ENCODE assay signal across 8 mouse cellular contexts in the genomic region with DNA sequence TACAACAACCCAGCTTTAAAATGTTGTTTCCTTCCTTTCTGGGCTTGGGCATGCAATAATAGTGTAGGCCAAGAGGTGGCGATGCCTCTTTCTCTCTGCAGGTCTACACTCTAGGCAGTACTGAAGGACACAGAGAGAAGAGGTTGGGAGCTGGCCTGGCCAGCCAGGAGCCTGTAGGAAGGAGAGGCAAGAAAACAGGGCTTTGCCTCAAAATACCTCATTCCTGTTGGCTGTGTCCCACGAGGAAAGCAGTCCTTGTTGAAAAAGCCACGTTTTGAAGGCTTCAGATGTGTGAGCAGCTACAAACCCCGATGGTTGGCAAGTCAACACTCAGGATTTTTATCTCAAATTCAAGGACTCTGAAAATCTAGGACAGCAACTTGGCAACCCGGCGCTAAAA.
A peak's percentile ranks its signal among the peaks of the same experiment; 100 is the strongest.
DNase-seq lines count a peak whose midpoint lies in the region; ATAC-seq and TF ChIP-seq lines count a peak whose summit lies in the region.

No protein-coding gene starts in this region.

- no peaks in the 10 kb centered on the region for H3K9me3 ChIP-seq in liver, postnatal 0 days (ENCODE audit: low read length)
- H3K9me3 ChIP-seq in forebrain, embryonic 10.5 days, result no peaks in the 10 kb centered on the region

- no peak for TF ChIP-seq EP300 in liver, postnatal 0 days (IDR thresholded peaks at IDR 0.05; ENCODE audit: low read depth)

- no peaks in the 10 kb centered on the region for H3K27me3 ChIP-seq in cerebellum, adult 2 months (ENCODE audit: control insufficient read depth, insufficient read depth, low read length)
- H3K27me3 ChIP-seq in liver, postnatal 0 days (ENCODE audit: insufficient read depth, low read length), result no peaks in the 10 kb centered on the region
- peaks cover 20% of the 10 kb centered on the region for H3K27me3 ChIP-seq in forebrain, embryonic 10.5 days (ENCODE audit: poor library complexity, severe bottlenecking)

- H3K4me3 ChIP-seq in cerebellum, adult 2 months (replicated peaks; ENCODE audit: insufficient read depth, low read depth, low read length), result no peak overlapping the region
- no peak overlapping the region for H3K4me3 ChIP-seq in liver, postnatal 0 days (ENCODE audit: low read depth, low read length)
- no peak overlapping the region for H3K4me3 ChIP-seq in forebrain, embryonic 10.5 days

- peak; percentile 41; the same call in 1 of the 2 replicates for TF ChIP-seq CTCF in cerebellum, adult 2 months (IDR thresholded peaks at IDR 0.05; ENCODE audit: borderline replicate concordance, insufficient read depth, low read depth, low read length)
- TF ChIP-seq CTCF in liver, postnatal 0 days (IDR thresholded peaks at IDR 0.05; ENCODE audit: low read depth), result peak; percentile 83

- TF ChIP-seq POLR2A in cerebellum, adult 2 months (IDR thresholded peaks at IDR 0.05; ENCODE audit: borderline replicate concordance, insufficient read depth, low read length), result no peak

- H3K27ac ChIP-seq in cerebellum, adult 2 months (ENCODE audit: insufficient read depth, low read length), result no peak overlapping the region
- H3K27ac ChIP-seq in liver, postnatal 0 days (ENCODE audit: low read depth), result no peak overlapping the region
- no peak overlapping the region for H3K27ac ChIP-seq in forebrain, embryonic 10.5 days

- peaks cover 14% of the 10 kb centered on the region for H3K4me1 ChIP-seq in cerebellum, adult 2 months (ENCODE audit: control insufficient read depth, insufficient read depth, low read length)
- H3K4me1 ChIP-seq in liver, postnatal 0 days (ENCODE audit: insufficient read depth), result peaks cover 7% of the 10 kb centered on the region
- peaks cover 12% of the 10 kb centered on the region for H3K4me1 ChIP-seq in forebrain, embryonic 10.5 days

- H3K9ac ChIP-seq in liver, postnatal 0 days (replicated peaks), result no peak overlapping the region

- peak; percentile 53 for ATAC-seq in liver, postnatal 0 days

- no peaks in the 10 kb centered on the region for H3K36me3 ChIP-seq in liver, postnatal 0 days (replicated peaks; ENCODE audit: insufficient read depth, low read length)
- no peaks in the 10 kb centered on the region for H3K36me3 ChIP-seq in forebrain, embryonic 10.5 days (replicated peaks)

- H3K4me2 ChIP-seq in liver, postnatal 0 days (ENCODE audit: low read depth, low read length), result no peak overlapping the region

- 82% methylated on average over 6 of the region's 6 CpGs for WGBS in cerebellum, adult 2 months
- 45% methylated on average over 6 of the region's 6 CpGs for WGBS in liver, postnatal 0 days (ENCODE audit: insufficient replicate concordance)
- 77% methylated on average over 6 of the region's 6 CpGs for WGBS in forebrain, embryonic 10.5 days

- DNase-seq in A20 (ENCODE audit: low read depth, low spot score) (peak; percentile 83), ES-CJ7 (ENCODE audit: low read depth, low spot score) (peak; percentile 82)
- peak; percentile 60 for DNase-seq in cerebellum, adult 2 months
- DNase-seq in gastrocnemius, postnatal 10 days, result peak; percentile 43
- peak; percentile 65 for DNase-seq in kidney, postnatal 10 days
- DNase-seq in liver, postnatal 0 days, result peak; percentile 57
- peak; percentile 24 to 27 for DNase-seq in right cerebral cortex, postnatal 36 days (ENCODE audit: low spot score in 2 of 2)
- DNase-seq in forebrain, embryonic 10.5 days (ENCODE audit: extremely low spot score, low spot score), result no peak
